Mouse (Mus musculus) MEL (cell line): Measurements from ENCODE around the gene Prim2. TPM values are rescaled to one million over a fixed set of nuclear protein-coding genes. Genes with fewer than 3 reads are reported as not detected.

ENCODE experiments used
- DNase-seq: peaks from one replicate; pipeline ENCODE4 v3.0.0; 2011; ENCODE audit warnings: low read depth, low spot score
- H3K27ac ChIP-seq: 2 replicates; pipeline ENCODE4 v1.5.1; 2012; ENCODE audit warnings: low read depth, mild to moderate bottlenecking, control low read depth, low read length, moderate library complexity; ENCODE audit not compliant: control insufficient read depth
- H3K27me3 ChIP-seq, 2 experiments: fragments of 150-350 bp in 1 of 2; sonication (generic) in 1 of 2; 2 replicates each; pipeline ENCODE4 v1.6.1; 2012; ENCODE audit warnings: low read length in 2 of 2, mild to moderate bottlenecking in 2 of 2, improper control_type of control experiment in 1 of 2, moderate library complexity in 1 of 2; ENCODE audit not compliant: insufficient read depth in 2 of 2, control insufficient read depth in 1 of 2
- H3K36me3 ChIP-seq, 2 experiments: 2 replicates each; pipeline ENCODE4 v1.6.1; 2012 to 2014; ENCODE audit warnings: low read length in 2 of 2, improper control_type of control experiment in 1 of 2, inconsistent platforms in 1 of 2, mild to moderate bottlenecking in 1 of 2; ENCODE audit not compliant: insufficient read depth in 2 of 2, control insufficient read depth in 1 of 2
- H3K4me1 ChIP-seq, 2 experiments: fragments of 150-350 bp in 1 of 2; sonication (generic) in 1 of 2; 2 replicates each; pipeline ENCODE4 v1.6.1; 2012; ENCODE audit warnings: low read length in 2 of 2, improper control_type of control experiment in 1 of 2, mild to moderate bottlenecking in 1 of 2; ENCODE audit not compliant: insufficient read depth in 2 of 2, control insufficient read depth in 1 of 2
- H3K4me3 ChIP-seq, 2 experiments: fragments of 150-350 bp in 1 of 2; sonication (generic) in 1 of 2; 2 replicates each; pipeline ENCODE4 v1.5.1; 2012; ENCODE audit warnings: low read depth in 2 of 2, low read length in 2 of 2, mild to moderate bottlenecking in 2 of 2, moderate library complexity in 2 of 2, control low read depth in 1 of 2, improper control_type of control experiment in 1 of 2; ENCODE audit not compliant: control insufficient read depth in 1 of 2, insufficient read depth in 1 of 2
- H3K79me2 ChIP-seq: 2 replicates; pipeline ENCODE4 v1.6.1; 2012; ENCODE audit warnings: mild to moderate bottlenecking, low read length, moderate library complexity; ENCODE audit not compliant: control insufficient read depth, poor library complexity, insufficient read depth
- H3K9ac ChIP-seq: 2 replicates; pipeline ENCODE4 v1.6.1; 2012; ENCODE audit warnings: low read depth, mild to moderate bottlenecking, control low read depth, low read length, moderate library complexity; ENCODE audit not compliant: control insufficient read depth, poor library complexity, severe bottlenecking
- H3K9me3 ChIP-seq: fragments of 150-350 bp; sonication (generic); replicated peaks from 2 replicates; pipeline ENCODE4 v1.6.1; 2012; ENCODE audit warnings: mild to moderate bottlenecking, low read length, improper control_type of control experiment, moderate library complexity; ENCODE audit not compliant: insufficient read depth
- CHD2 ChIP-seq: IDR thresholded peaks from 2 replicates; pipeline ENCODE4 v1.6.1; 2011; ENCODE audit warnings: low read length, improper control_type of control experiment
- ETS1 ChIP-seq: IDR thresholded peaks from 2 replicates; pipeline ENCODE4 v1.6.1; 2012; ENCODE audit warnings: low read depth, mild to moderate bottlenecking, inconsistent platforms, low read length, improper control_type of control experiment, moderate library complexity
- GABPA ChIP-seq: IDR thresholded peaks from 2 replicates; pipeline ENCODE4 v1.6.1; 2012; ENCODE audit warnings: low read depth, mild to moderate bottlenecking, inconsistent platforms, low read length, improper control_type of control experiment, moderate library complexity
- HCFC1 ChIP-seq: IDR thresholded peaks from 2 replicates; pipeline ENCODE4 v1.6.1; 2012; ENCODE audit warnings: low read depth, mild to moderate bottlenecking, inconsistent platforms, low read length, improper control_type of control experiment, moderate library complexity
- KAT2A ChIP-seq: conservative IDR thresholded peaks from 2 replicates; pipeline ENCODE4 v1.6.1; 2012; ENCODE audit warnings: low read depth, low read length, improper control_type of control experiment, inconsistent platforms
- MAX ChIP-seq: IDR thresholded peaks from 2 replicates; pipeline ENCODE4 v1.6.1; 2011; ENCODE audit warnings: low read length, improper control_type of control experiment
- MAZ ChIP-seq: IDR thresholded peaks from 2 replicates; pipeline ENCODE4 v1.6.1; 2012; ENCODE audit warnings: low read depth, mild to moderate bottlenecking, inconsistent platforms, low read length, improper control_type of control experiment
- MXI1 ChIP-seq: IDR thresholded peaks from 2 replicates; pipeline ENCODE4 v1.6.1; 2011; ENCODE audit warnings: mild to moderate bottlenecking, low read depth, low read length, improper control_type of control experiment
- MYB ChIP-seq: IDR thresholded peaks from 2 replicates; pipeline ENCODE4 v1.6.1; 2011; ENCODE audit warnings: mild to moderate bottlenecking, low read depth, low read length, improper control_type of control experiment
- MYC ChIP-seq: IDR thresholded peaks from 2 replicates; pipeline ENCODE4 v1.6.1; 2011; ENCODE audit warnings: low read depth, mild to moderate bottlenecking, low read length, improper control_type of control experiment, moderate library complexity
- NELFE ChIP-seq: IDR thresholded peaks from 2 replicates; pipeline ENCODE4 v1.6.1; 2011; ENCODE audit warnings: low read depth, low read length, improper control_type of control experiment
- NRF1 ChIP-seq: IDR thresholded peaks from 2 replicates; pipeline ENCODE4 v1.6.1; 2014; ENCODE audit warnings: low read depth, mild to moderate bottlenecking, inconsistent platforms, low read length, improper control_type of control experiment, moderate library complexity; ENCODE audit not compliant: poor library complexity, insufficient read depth, severe bottlenecking
- RAD21 ChIP-seq: IDR thresholded peaks from 2 replicates; pipeline ENCODE4 v1.6.1; 2011; ENCODE audit warnings: mild to moderate bottlenecking, low read depth, low read length, improper control_type of control experiment
- RCOR1 ChIP-seq: IDR thresholded peaks from 2 replicates; pipeline ENCODE4 v1.6.1; 2012; ENCODE audit warnings: low read depth, mild to moderate bottlenecking, inconsistent platforms, low read length, improper control_type of control experiment
- SMC3 ChIP-seq: IDR thresholded peaks from 2 replicates; pipeline ENCODE4 v1.6.1; 2011; ENCODE audit warnings: low read depth, low read length, improper control_type of control experiment
- USF1 ChIP-seq: IDR thresholded peaks from 2 replicates; pipeline ENCODE4 v1.6.1; 2014; ENCODE audit warnings: low read depth, mild to moderate bottlenecking, inconsistent platforms, low read length, improper control_type of control experiment, moderate library complexity
- ZKSCAN1 ChIP-seq: IDR thresholded peaks from 2 replicates; pipeline ENCODE4 v1.6.1; 2012; ENCODE audit warnings: low read depth, mild to moderate bottlenecking, inconsistent platforms, low read length, improper control_type of control experiment, moderate library complexity
- polyA plus RNA-seq, 2 experiments: library from polyadenylated mRNA; stranded (reverse) in 1 of 2; unstranded in 1 of 2; fragments of >175 nt in 1 of 2; fragments of >200 nt in 1 of 2; gene quantifications; 2 replicates each; pipeline versions ENCODE4 v1.2.1 to v1.2.4; 2012; ENCODE audit warnings: low replicate concordance in 2 of 2, low read depth in 1 of 2; ENCODE audit not compliant: insufficient read length in 2 of 2, insufficient read depth in 1 of 2, missing spikeins in 1 of 2
- total RNA-seq: library from RNA; depleted of rRNA; stranded (reverse); fragments of 300-350 nt; gene quantifications from 2 replicates; pipeline ENCODE4 v1.2.3, GENCODE M21; 2012

The Prim2 gene
- total and polyA plus RNA-seq, 3 experiments = 36.1 to 48.9 TPM; not detected in 1

- Histone ChIP-seq H3K27ac (no peak overlapping the region), H3K4me1 (peaks cover 4 to 5% of the 10 kb centered on the region in 2 experiments; a peak in 3 of 4 replicates), H3K9ac (no peak overlapping the region), H3K4me3 (no peak overlapping the region), H3K36me3 (peaks cover 0 to 8% of the 10 kb centered on the region in 2 experiments), H3K9me3 (no peaks in the 10 kb centered on the region), H3K27me3 (no peaks in the 10 kb centered on the region), H3K79me2 (peaks cover 2% of the 10 kb centered on the region; the same call in 1 of the 2 replicates)
- no peak for DNase-seq
- TF ChIP-seq SMC3 (no peak), MXI1 (no peak)
These were observed 73.7 kb downstream of the Prim2 start for GRCm38 (mm10) chr1:33595936-33596335.

GRCm38 (mm10) chr1:33594966-33595365, 74.6 kb downstream of the Prim2 start:
- Histone ChIP-seq H3K4me1 (peaks cover 4 to 5% of the 10 kb centered on the region in 2 experiments; a peak in 3 of 4 replicates), H3K27ac (no peak overlapping the region), H3K36me3 (peaks cover 0 to 8% of the 10 kb centered on the region in 2 experiments), H3K79me2 (peaks cover 2% of the 10 kb centered on the region; the same call in 1 of the 2 replicates), H3K27me3 (no peaks in the 10 kb centered on the region), H3K9ac (no peak overlapping the region)
- no peak for DNase-seq
- TF ChIP-seq ZKSCAN1 (no peak), RCOR1 (no peak), ETS1 (no peak), SMC3 (no peak), NELFE (no peak), MYC (no peak), NRF1 (no peak), KAT2A (no peak), RAD21 (no peak), MAZ (no peak), GABPA (no peak), MAX (no peak), HCFC1 (no peak), CHD2 (no peak), MYB (no peak), USF1 (no peak)
- TF ChIP-seq, all 39 proteins: peak for 0
- Histone ChIP-seq H3K9me3 (no peaks in the 10 kb centered on the region), H3K4me3 (no peak overlapping the region)
